Mouse (Mus musculus) embryonic fibroblast, embryonic 13.5 days (primary cell): ENCODE data around the gene Ccdc102a. TPM values are rescaled to one million over a fixed set of nuclear protein-coding genes. Genes with fewer than 3 reads are reported as not detected.

Experiments
- H3K27ac ChIP-seq: 2 replicates; pipeline ENCODE4 v1.5.1; 2012; ENCODE audit warnings: low read length, control low read depth, inconsistent platforms; ENCODE audit not compliant: insufficient read depth
- H3K4me1 ChIP-seq: 2 replicates; pipeline ENCODE4 v1.6.1; 2011; ENCODE audit warnings: low read length; ENCODE audit not compliant: control insufficient read depth, insufficient read depth
- H3K4me3 ChIP-seq: 2 replicates; pipeline ENCODE4 v1.5.1; 2011; ENCODE audit warnings: mild to moderate bottlenecking, control low read depth, low read length; ENCODE audit not compliant: insufficient read depth
- CTCF ChIP-seq: IDR thresholded peaks from 2 replicates; pipeline ENCODE4 v1.5.1; 2011; ENCODE audit warnings: mild to moderate bottlenecking, control low read depth, low read length, moderate library complexity, borderline replicate concordance; ENCODE audit not compliant: insufficient read depth
- POLR2A ChIP-seq: IDR thresholded peaks from 2 replicates; pipeline ENCODE4 v1.6.1; 2011; ENCODE audit warnings: low read depth, mild to moderate bottlenecking, control low read depth, low read length, moderate library complexity
- polyA plus RNA-seq: library from polyadenylated mRNA; stranded (reverse); fragments of >200 nt; gene quantifications from 2 replicates; pipeline ENCODE4 v1.2.4, GENCODE M21; 2011; ENCODE audit warnings: low read depth; ENCODE audit not compliant: missing spikeins, insufficient read length

Ccdc102a gene
- polyA plus RNA-seq, 1 experiment: 39.2 TPM

DNA sequence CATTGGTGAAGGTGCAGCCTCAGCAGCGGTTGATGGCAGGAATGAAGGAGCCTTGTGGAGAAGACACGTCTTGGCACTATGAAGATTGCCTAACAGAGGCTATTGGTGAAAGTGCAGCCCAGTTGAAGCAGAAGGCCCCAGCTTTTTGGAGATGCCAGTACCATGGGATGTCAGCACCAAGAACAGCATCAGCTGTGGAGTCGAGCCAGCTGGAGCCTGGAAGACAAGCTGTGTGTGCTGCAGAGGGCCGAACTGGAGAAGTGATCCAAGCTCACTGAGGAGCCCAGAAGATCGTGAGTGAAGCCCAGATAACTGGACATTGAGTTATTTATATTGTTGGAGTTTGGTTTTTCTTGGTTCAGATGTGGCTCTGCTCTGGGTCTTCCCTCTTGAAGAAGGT is 34.2 kb upstream of the Ccdc102a start:
- TF ChIP-seq CTCF (no peak), POLR2A (no peak)

DNA sequence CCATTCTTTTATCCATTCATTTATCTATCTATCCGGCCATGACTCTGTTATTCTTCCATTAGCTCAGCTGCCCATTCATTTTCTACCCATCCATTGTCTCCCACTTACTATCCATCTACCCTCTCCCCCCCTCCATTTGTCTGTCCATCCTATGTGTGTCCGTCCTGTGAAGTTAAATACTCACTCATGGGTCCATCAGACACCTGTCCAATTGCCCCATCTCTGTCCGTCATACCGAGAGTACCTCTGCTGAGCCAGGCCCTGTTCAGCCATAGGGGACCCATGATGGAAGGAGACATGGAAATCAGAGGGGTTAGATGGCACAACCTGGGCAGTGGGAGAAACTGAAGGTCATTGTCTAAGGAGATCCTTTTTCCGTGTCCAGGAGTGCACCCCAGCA is 32.6 kb upstream of the Ccdc102a start:
- Histone ChIP-seq H3K27ac (no peak overlapping the region), H3K4me1 (peaks cover 13% of the 10 kb centered on the region), H3K4me3 (no peak overlapping the region)
- TF ChIP-seq CTCF (no peak), POLR2A (no peak)

More for the DNA sequence above, 34.2 kb upstream of the Ccdc102a start:
- Histone ChIP-seq H3K4me1 (peaks cover 13% of the 10 kb centered on the region), H3K27ac (no peak overlapping the region), H3K4me3 (no peak overlapping the region)

DNA sequence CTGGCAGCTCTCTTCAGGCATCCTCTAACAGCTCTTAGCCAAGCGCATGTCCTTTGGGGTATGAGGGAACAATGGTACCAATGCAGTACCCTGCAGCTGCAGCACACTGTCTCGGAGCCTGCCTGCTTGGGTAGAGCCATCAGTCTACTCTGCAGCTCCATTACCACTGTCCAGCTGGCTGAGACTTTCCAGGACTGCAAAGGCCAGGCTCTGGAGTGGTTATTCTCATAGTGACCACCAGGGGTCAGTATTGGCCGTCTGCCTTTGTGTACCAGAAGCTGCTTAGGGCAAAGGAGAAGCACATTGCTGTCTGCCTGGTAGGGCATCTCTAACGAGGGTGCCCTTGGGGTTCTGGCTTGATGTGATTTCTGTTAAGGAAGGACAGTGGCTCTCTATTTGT is 32.1 kb upstream of the Ccdc102a start:
- H3K4me3 ChIP-seq: no peak overlapping the region
- H3K4me1 ChIP-seq: peaks cover 13% of the 10 kb centered on the region
- H3K27ac ChIP-seq: no peak overlapping the region
- TF ChIP-seq POLR2A: no peak
- TF ChIP-seq CTCF: peak; percentile 49; the same call in 1 of the 2 replicates

DNA sequence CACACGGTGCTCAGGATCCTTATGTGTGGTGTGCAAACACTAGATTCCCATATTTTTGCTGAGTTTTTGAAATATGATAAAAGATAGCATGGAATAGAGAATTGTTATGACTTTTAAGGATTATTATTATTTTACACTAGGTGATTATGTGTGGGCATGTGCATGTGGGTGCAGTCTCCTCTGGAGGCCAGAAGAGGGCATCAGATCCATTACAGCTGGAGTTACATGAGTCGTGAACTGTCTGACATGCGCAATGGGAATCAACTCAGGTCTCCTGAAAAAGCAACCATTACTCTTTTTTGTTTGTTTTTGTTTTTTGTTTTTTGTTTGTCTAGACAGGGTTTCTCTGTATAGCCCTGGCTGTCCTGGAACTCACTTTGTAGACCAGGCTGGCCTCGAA is 31.1 kb upstream of the Ccdc102a start:
- H3K27ac ChIP-seq: no peak overlapping the region
- peaks cover 5% of the 10 kb centered on the region; the same call in 1 of the 2 replicates for H3K4me1 ChIP-seq
- no peak overlapping the region for H3K4me3 ChIP-seq
- TF ChIP-seq CTCF (no peak), POLR2A (no peak)

DNA sequence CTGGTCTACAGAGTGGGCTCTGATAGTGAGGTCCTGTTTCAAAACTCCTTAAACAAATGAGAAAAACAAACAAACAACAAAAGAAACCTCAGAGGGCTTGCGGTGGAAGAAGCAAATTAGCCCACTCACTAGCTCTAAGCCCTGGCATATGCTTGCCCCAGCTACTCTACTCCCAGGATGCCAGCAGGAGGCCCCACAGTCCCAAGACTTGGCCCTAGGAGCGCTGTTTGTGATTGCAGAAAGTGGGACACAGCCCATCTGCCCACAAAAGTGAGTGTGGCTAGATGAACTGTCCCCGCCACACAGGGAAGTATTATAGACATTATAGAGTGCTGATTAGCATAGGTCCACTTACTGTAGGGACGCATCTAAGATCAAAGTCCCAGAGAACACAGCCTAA is 30.5 kb upstream of the Ccdc102a start:
- Histone ChIP-seq H3K4me3 (no peak overlapping the region), H3K4me1 (no peaks in the 10 kb centered on the region), H3K27ac (no peak overlapping the region)
- no peak for TF ChIP-seq POLR2A
- no peak for TF ChIP-seq CTCF

DNA sequence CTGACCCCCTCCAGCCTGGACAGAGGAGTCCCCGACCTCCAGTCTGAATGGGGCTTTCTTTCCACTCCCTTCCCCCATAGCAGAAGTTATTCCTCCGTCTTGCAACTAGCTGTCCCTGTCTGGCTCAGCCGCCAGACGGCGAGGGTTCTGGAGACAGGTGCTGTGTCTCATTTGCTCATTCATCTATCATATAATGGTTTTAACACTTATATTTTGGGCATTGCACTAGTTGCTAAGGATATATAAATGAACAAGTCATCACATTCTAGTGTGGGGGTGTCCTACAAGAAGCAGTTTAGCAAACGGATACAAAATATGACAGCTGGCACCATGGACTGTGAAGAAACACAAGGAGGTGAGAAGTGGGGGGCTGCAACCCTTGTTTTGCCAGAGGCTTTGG is 27.3 kb upstream of the Ccdc102a start:
- H3K4me3 ChIP-seq: no peak overlapping the region

DNA sequence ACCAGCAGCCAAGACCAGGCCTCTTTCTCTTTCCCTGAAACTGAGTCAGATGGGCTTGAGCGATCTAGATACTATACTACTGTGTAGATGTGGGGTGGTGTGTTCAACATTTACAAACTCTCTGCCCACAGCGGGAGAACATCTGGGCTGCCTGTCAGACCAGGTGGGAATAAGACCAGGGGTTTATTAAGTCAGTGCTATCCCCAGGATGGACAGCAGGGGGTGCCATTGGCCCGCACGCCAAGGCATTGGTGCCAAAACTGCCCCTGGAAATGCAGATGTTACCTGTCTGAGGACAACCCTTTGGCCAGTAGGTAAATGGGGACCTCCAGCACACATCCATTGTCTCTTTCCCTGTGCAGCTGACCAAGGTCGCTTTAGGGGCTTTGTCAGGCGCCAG is 24.7 kb upstream of the Ccdc102a start:
- H3K27ac ChIP-seq: no peak overlapping the region
- TF ChIP-seq CTCF (peak; percentile 79; the same call in 1 of the 2 replicates), POLR2A (no peak)
- no peak overlapping the region for H3K4me3 ChIP-seq
- no peaks in the 10 kb centered on the region for H3K4me1 ChIP-seq

More for the DNA sequence above, 27.3 kb upstream of the Ccdc102a start:
- Histone ChIP-seq H3K27ac (no peak overlapping the region), H3K4me1 (no peaks in the 10 kb centered on the region)
- TF ChIP-seq CTCF (no peak), POLR2A (no peak)

DNA sequence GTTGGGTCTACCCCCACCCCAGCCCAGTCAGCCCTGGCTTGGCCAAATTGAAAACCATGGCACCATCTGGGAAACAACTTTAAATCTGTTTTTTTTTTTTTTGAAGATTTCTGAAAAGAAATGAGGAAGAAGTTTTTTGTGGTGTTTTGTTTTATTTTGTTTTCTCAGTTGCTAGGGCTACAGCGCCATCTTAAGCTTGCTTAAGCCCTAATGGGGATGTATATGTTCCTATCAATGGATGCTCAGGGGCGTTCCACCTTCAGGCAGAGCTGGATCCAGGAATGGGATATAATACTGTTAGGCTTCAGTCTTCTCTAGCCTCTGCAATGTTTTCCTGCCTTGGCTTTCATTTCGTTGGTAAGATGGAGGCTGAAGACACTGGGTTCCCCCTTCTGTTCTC is 17.3 kb upstream of the Ccdc102a start:
- Histone ChIP-seq H3K4me3 (no peak overlapping the region), H3K4me1 (no peaks in the 10 kb centered on the region), H3K27ac (no peak overlapping the region)
- TF ChIP-seq POLR2A: no peak
- no peak for TF ChIP-seq CTCF

DNA sequence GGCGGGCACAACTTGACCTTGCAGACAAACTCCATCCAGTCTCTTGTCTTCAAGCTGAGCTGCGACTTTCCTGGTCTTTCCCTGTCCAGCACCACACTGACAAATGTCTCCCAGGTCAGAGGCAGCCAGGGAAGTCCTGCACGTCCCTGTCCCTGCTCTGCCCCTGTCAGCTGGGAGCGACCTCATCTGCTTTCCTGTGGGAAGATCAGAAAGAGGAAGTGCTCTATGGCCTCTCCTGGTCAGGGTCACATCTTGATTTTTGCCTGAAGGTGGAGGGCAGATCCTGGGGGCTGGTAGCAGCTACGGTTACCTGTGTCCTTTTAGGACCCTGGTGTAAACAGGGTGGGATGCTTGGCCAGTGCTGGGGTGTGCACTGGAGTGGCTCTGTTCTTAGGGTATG is 16.0 kb upstream of the Ccdc102a start:
- TF ChIP-seq CTCF: no peak
- TF ChIP-seq POLR2A: no peak
- Histone ChIP-seq H3K4me1 (no peaks in the 10 kb centered on the region), H3K4me3 (no peak overlapping the region), H3K27ac (no peak overlapping the region)

DNA sequence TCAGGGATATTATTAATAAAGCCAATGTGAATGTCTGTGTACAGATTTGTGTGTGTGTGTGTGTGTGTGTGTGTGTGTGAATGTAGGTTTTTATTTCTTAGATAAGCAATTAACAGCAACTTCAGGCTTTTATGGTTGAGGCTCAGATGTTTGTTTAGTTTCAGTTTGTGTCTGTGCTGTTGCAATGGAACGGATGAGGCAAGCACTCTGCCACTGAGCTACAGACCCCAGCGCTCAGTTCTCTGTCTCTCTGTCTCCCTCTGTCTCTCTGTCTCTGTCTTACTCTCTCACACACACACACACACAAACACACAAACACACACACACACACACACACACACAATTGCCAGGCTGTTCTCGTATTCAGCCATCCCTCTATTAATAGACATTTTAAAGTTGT is 10.3 kb upstream of the Ccdc102a start:
- no peaks in the 10 kb centered on the region for H3K4me1 ChIP-seq
- TF ChIP-seq CTCF (no peak), POLR2A (no peak)
- no peak overlapping the region for H3K4me3 ChIP-seq
- no peak overlapping the region for H3K27ac ChIP-seq

DNA sequence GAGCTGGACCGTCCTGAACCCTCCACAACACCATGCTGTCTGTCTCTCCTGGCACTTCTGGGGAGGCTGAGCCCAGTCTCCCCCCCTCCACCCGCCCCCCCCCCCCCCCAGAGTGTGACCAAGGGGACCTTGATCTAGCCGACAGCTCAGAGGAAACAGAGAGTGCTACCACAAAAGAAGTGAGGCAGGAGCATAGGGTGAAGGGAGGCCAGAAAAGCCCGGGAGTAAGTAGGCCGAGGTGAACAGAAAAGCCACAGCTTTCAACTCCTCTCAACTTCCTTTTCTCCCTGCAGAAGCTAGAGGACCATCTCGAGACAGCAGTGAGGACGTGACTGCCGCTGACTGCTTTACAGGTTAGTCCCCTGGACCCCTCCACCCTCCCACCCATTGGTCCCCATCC is 5.5 kb upstream of the Ccdc102a start, which contains the start of gene Adgrg5:
TSS of gene Adgrg5 (plus strand) at position 290 of the 400 bp plus-strand sequence.
- Histone ChIP-seq H3K27ac (no peak within 1 kb of the TSS), H3K4me3 (no peak within 1 kb of the TSS), H3K4me1 (no peaks in the 10 kb centered on the region)
- TF ChIP-seq POLR2A (no peak), CTCF (no peak)
